Mouse (Mus musculus): ENCODE results near the gene Lyst. TPM values are rescaled to one million over a fixed set of nuclear protein-coding genes. Genes with fewer than 3 reads are reported as not detected.
"Not testable (repeated sequence)": the region's sequence is repeated elsewhere in the genome, so short reads cannot be mapped to it uniquely, and the experiment has no call there.

The Lyst gene
- polyA plus RNA-seq (2015; fragmentation: Nextera tagmentation; extraction: Ambion mirVana) = 2.8 TPM in 2 replicates

- Histone ChIP-seq H3K4me1 (replicated peaks) (no peaks in the 10 kb centered on the region), H3K9ac (peak within 1 kb of the TSS; percentile 63), H3K36me3 (no peaks in the 10 kb centered on the region), H3K9me3 (no peaks in the 10 kb centered on the region), H3K27ac (peak within 1 kb of the TSS; percentile 77), H3K4me2 (replicated peaks) (peak within 1 kb of the TSS; percentile 91), H3K4me3 (replicated peaks) (peak within 1 kb of the TSS; percentile 89), H3K27me3 (replicated peaks) (no peaks in the 10 kb centered on the region)
- WGBS = under 1% methylated on average over 85 of the region's 88 CpGs
- ATAC-seq = peak; percentile 99
Measured at GRCm38 (mm10) chr13:13590048-13591011, at the start of gene Lyst. Gene Lyst (plus strand): TSS chr13:13590397.

- not testable (repeated sequence) for H3K4me3 ChIP-seq (replicated peaks); H3K36me3 ChIP-seq; H3K4me1 ChIP-seq (replicated peaks); ATAC-seq; H3K4me2 ChIP-seq (replicated peaks); H3K27me3 ChIP-seq (replicated peaks); H3K9me3 ChIP-seq; H3K27ac ChIP-seq; H3K9ac ChIP-seq
- WGBS = 93% methylated on average over 10 of the region's 10 CpGs
Measured at GRCm38 (mm10) chr13:13543073-13543472, 47.1 kb upstream of the Lyst start.

- Histone ChIP-seq H3K4me3 (replicated peaks) (no peak overlapping the region), H3K9me3 (no peaks in the 10 kb centered on the region), H3K9ac (no peak overlapping the region), H3K27ac (no peak overlapping the region), H3K36me3 (no peaks in the 10 kb centered on the region), H3K27me3 (replicated peaks) (no peaks in the 10 kb centered on the region), H3K4me1 (replicated peaks) (no peaks in the 10 kb centered on the region), H3K4me2 (replicated peaks) (no peak overlapping the region)
- no peak for ATAC-seq
- 77% methylated on average over 3 of the region's 3 CpGs for WGBS
Measured at GRCm38 (mm10) chr13:13546792-13547191, 43.4 kb upstream of the Lyst start.

- H3K4me2 ChIP-seq (replicated peaks) = no peak overlapping the region
- no peak overlapping the region for H3K27ac ChIP-seq
- no peaks in the 10 kb centered on the region for H3K27me3 ChIP-seq (replicated peaks)
- H3K4me1 ChIP-seq (replicated peaks) = no peaks in the 10 kb centered on the region
- H3K36me3 ChIP-seq = no peaks in the 10 kb centered on the region
- WGBS = 90% methylated on average over 4 of the region's 4 CpGs
- H3K9ac ChIP-seq = no peak overlapping the region
- H3K9me3 ChIP-seq = no peaks in the 10 kb centered on the region
- no peak overlapping the region for H3K4me3 ChIP-seq (replicated peaks)
- no peak for ATAC-seq
Measured at GRCm38 (mm10) chr13:13547889-13548288, 42.3 kb upstream of the Lyst start.

- no peak overlapping the region for H3K4me2 ChIP-seq (replicated peaks)
- WGBS = 83% methylated on average over 6 of the region's 6 CpGs
- no peaks in the 10 kb centered on the region for H3K4me1 ChIP-seq (replicated peaks)
- no peak overlapping the region for H3K27ac ChIP-seq
- no peaks in the 10 kb centered on the region for H3K36me3 ChIP-seq
- H3K9ac ChIP-seq = no peak overlapping the region
- no peaks in the 10 kb centered on the region for H3K27me3 ChIP-seq (replicated peaks)
- no peaks in the 10 kb centered on the region for H3K9me3 ChIP-seq
- ATAC-seq = no peak
- H3K4me3 ChIP-seq (replicated peaks) = no peak overlapping the region
Measured at GRCm38 (mm10) chr13:13548431-13549190, 41.6 kb upstream of the Lyst start.

GRCm38 (mm10) chr13:13549687-13550660, 40.2 kb upstream of the Lyst start:
- Histone ChIP-seq H3K9ac (no peak overlapping the region), H3K27me3 (replicated peaks) (no peaks in the 10 kb centered on the region), H3K27ac (no peak overlapping the region), H3K36me3 (no peaks in the 10 kb centered on the region), H3K4me2 (replicated peaks) (no peak overlapping the region), H3K4me3 (replicated peaks) (no peak overlapping the region), H3K9me3 (no peaks in the 10 kb centered on the region), H3K4me1 (replicated peaks) (no peaks in the 10 kb centered on the region)
- 66% methylated on average over 9 of the region's 9 CpGs for WGBS
- no peak for ATAC-seq

GRCm38 (mm10) chr13:13552020-13552419, 38.2 kb upstream of the Lyst start:
- Histone ChIP-seq H3K27ac (no peak overlapping the region), H3K9me3 (no peaks in the 10 kb centered on the region), H3K4me3 (replicated peaks) (no peak overlapping the region), H3K27me3 (replicated peaks) (no peaks in the 10 kb centered on the region), H3K4me1 (replicated peaks) (no peaks in the 10 kb centered on the region), H3K36me3 (no peaks in the 10 kb centered on the region), H3K4me2 (replicated peaks) (no peak overlapping the region), H3K9ac (no peak overlapping the region)
- no peak for ATAC-seq
- WGBS = 55% methylated on average over 3 of the region's 3 CpGs

GRCm38 (mm10) chr13:13553660-13554059, 36.5 kb upstream of the Lyst start:
- no peak for ATAC-seq
- H3K4me3 ChIP-seq (replicated peaks) = no peak overlapping the region
- WGBS = 52% methylated on average over 1 of the region's 1 CpGs

GRCm38 (mm10) chr13:13555196-13555595, 35.0 kb upstream of the Lyst start:
- 86% methylated on average over 3 of the region's 3 CpGs for WGBS
- ATAC-seq = no peak
- Histone ChIP-seq H3K4me3 (replicated peaks) (no peak overlapping the region), H3K9ac (no peak overlapping the region), H3K27me3 (replicated peaks) (no peaks in the 10 kb centered on the region), H3K4me2 (replicated peaks) (no peak overlapping the region), H3K27ac (no peak overlapping the region), H3K4me1 (replicated peaks) (no peaks in the 10 kb centered on the region), H3K9me3 (no peaks in the 10 kb centered on the region), H3K36me3 (no peaks in the 10 kb centered on the region)

More at GRCm38 (mm10) chr13:13553660-13554059, 36.5 kb upstream of the Lyst start:
- Histone ChIP-seq H3K27ac (no peak overlapping the region), H3K4me2 (replicated peaks) (no peak overlapping the region), H3K36me3 (no peaks in the 10 kb centered on the region), H3K4me1 (replicated peaks) (no peaks in the 10 kb centered on the region), H3K9me3 (no peaks in the 10 kb centered on the region), H3K27me3 (replicated peaks) (no peaks in the 10 kb centered on the region), H3K9ac (no peak overlapping the region)

GRCm38 (mm10) chr13:13557001-13557743, 33.0 kb upstream of the Lyst start:
- Histone ChIP-seq H3K36me3 (no peaks in the 10 kb centered on the region), H3K4me1 (replicated peaks) (no peaks in the 10 kb centered on the region), H3K9me3 (no peaks in the 10 kb centered on the region), H3K27me3 (replicated peaks) (no peaks in the 10 kb centered on the region), H3K27ac (no peak overlapping the region), H3K4me3 (replicated peaks) (no peak overlapping the region), H3K4me2 (replicated peaks) (no peak overlapping the region), H3K9ac (no peak overlapping the region)
- no peak for ATAC-seq
- 76% methylated on average over 5 of the region's 5 CpGs for WGBS

GRCm38 (mm10) chr13:13558251-13558650, 31.9 kb upstream of the Lyst start:
- 76% methylated on average over 2 of the region's 2 CpGs for WGBS
- H3K4me1 ChIP-seq (replicated peaks) = no peaks in the 10 kb centered on the region
- H3K4me2 ChIP-seq (replicated peaks) = no peak overlapping the region
- no peaks in the 10 kb centered on the region for H3K9me3 ChIP-seq
- ATAC-seq = no peak
- H3K36me3 ChIP-seq = no peaks in the 10 kb centered on the region
- H3K27ac ChIP-seq = no peak overlapping the region
- no peak overlapping the region for H3K4me3 ChIP-seq (replicated peaks)
- no peak overlapping the region for H3K9ac ChIP-seq
- H3K27me3 ChIP-seq (replicated peaks) = no peaks in the 10 kb centered on the region
